Mouse (Mus musculus) stomach, postnatal 0 days (tissue): ENCODE results near the gene Gm6657. TPM values are rescaled to one million over a fixed set of nuclear protein-coding genes. Genes with fewer than 3 reads are reported as not detected.

ENCODE experiments used
- ATAC-seq: fragments of 200-750 bp; cut with Nextera tagmentation; 2 replicates; pipeline ENCODE4 v1.8.0; 2017; ENCODE audit not compliant: low FRiP score, low TSS enrichment
- DNase-seq: peaks from one replicate; pipeline ENCODE4 v3.0.0-alpha.2; 2016; ENCODE audit warnings: low spot score
- H3K27ac ChIP-seq: fragments of 300-500 bp; sonication (generic); replicated peaks from 2 replicates; pipeline ENCODE4 v1.5.1; 2014; ENCODE audit warnings: mild to moderate bottlenecking, control low read depth
- H3K27me3 ChIP-seq: fragments of 300-500 bp; sonication (generic); 2 replicates; pipeline ENCODE4 v1.6.1; 2014; ENCODE audit warnings: low read length; ENCODE audit not compliant: control insufficient read depth, insufficient read depth
- H3K36me3 ChIP-seq: fragments of 300-500 bp; sonication (generic); 2 replicates; pipeline ENCODE4 v1.6.1; 2014; ENCODE audit warnings: low read length, mixed read lengths; ENCODE audit not compliant: control insufficient read depth, insufficient read depth
- H3K4me1 ChIP-seq: fragments of 300-500 bp; sonication (generic); replicated peaks from 2 replicates; pipeline ENCODE4 v1.6.1; 2014; ENCODE audit warnings: antibody characterized with exemption; ENCODE audit not compliant: control insufficient read depth, insufficient read depth
- H3K4me2 ChIP-seq: fragments of 300-500 bp; sonication (generic); replicated peaks from 2 replicates; pipeline ENCODE4 v1.6.1; 2014; ENCODE audit warnings: low read depth, mild to moderate bottlenecking, control low read depth, moderate library complexity
- H3K4me3 ChIP-seq: fragments of 300-500 bp; sonication (generic); 2 replicates; pipeline ENCODE4 v1.5.1; 2014; ENCODE audit warnings: low read depth, low read length, control low read depth
- H3K9ac ChIP-seq: fragments of 300-500 bp; sonication (generic); 2 replicates; pipeline ENCODE4 v1.6.1; 2014; ENCODE audit warnings: mild to moderate bottlenecking, low read length, control low read depth, mixed read lengths
- H3K9me3 ChIP-seq: fragments of 300-500 bp; sonication (generic); 2 replicates; pipeline ENCODE4 v1.6.1; 2016; ENCODE audit warnings: low read length; ENCODE audit not compliant: control insufficient read depth
- CTCF ChIP-seq: IDR thresholded peaks from 2 replicates; pipeline ENCODE4 v1.5.1; 2016; ENCODE audit warnings: antibody characterized with exemption, low read depth, mild to moderate bottlenecking, moderate library complexity
- EP300 ChIP-seq: optimal IDR thresholded peaks from 2 replicates; pipeline ENCODE3; 2016; ENCODE audit warnings: antibody characterized with exemption
- WGBS: fragments of 180-500 bp; shearing (Covaris S2); extraction: QIAGEN DNeasy Blood & Tissue Kit; methylation state at CpG from one replicate; pipeline ENCODE4 v1.1.7; 2014; 5-methylcytosine and 5-hydroxymethylcytosine counted together
- polyA plus RNA-seq: library from polyadenylated mRNA; unstranded; fragments of >200 nt; fragmentation: Nextera tagmentation; extraction: Ambion mirVana; gene quantifications from 2 replicates; pipeline ENCODE4 v1.2.1, GENCODE M21; 2015

The Gm6657 gene
- polyA plus RNA-seq, 1 experiment from 2014 or later = not detected

DNA sequence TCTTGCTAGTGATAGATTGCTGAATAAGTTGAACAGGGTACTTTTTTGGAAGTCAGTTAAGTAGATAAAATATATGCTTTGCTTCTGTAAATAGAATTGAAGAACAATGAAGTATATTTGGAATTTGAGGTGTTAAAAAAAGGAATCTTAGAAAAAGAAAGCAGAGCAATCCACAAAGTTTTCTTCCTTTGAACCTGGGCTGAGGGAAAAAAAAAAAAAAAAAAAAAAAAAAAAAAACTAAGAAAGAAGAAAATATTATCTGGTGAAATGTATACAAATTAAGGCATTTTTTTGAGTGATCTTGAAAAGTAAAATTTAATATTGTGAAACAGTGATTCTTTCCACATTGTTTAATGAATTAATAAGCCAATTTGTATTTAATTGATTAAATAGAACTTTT lies 38.5 kb downstream of the Gm6657 start:
- DNase-seq (no peak), ATAC-seq (no peak)
- no peaks in the 10 kb centered on the region for H3K36me3 ChIP-seq
- H3K4me2 ChIP-seq = no peak overlapping the region
- no peaks in the 10 kb centered on the region for H3K4me1 ChIP-seq
- H3K27me3 ChIP-seq = no peaks in the 10 kb centered on the region
- H3K9ac ChIP-seq = no peak overlapping the region
- TF ChIP-seq EP300 = no peak
- TF ChIP-seq CTCF = no peak
- no peaks in the 10 kb centered on the region for H3K9me3 ChIP-seq
- no peak overlapping the region for H3K4me3 ChIP-seq
- no peak overlapping the region for H3K27ac ChIP-seq

DNA sequence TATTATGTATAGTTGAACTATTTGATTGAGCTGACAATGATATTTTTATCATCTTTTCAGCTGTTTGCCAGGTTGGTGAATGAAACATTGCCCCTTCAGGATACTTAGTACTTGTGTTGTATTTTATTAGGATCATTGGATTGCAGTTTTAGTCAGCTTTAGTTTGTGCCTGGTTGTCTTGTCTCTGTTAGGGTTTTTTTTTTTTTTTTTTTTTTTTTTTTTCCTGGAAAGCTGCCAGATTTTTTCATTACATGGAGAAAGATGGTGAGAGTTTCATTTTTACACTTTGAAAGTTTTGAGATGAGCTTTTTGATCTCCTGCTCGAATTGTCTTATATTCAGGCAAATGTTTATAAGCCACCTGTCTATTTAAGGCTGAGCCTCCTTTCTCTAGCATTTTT lies 54.3 kb downstream of the Gm6657 start:
- ATAC-seq (no peak), DNase-seq (no peak)
- H3K4me2 ChIP-seq = no peak overlapping the region
- WGBS = 33% methylated on average over 1 of the region's 1 CpGs
- H3K9ac ChIP-seq = no peak overlapping the region
- no peaks in the 10 kb centered on the region for H3K36me3 ChIP-seq
- no peaks in the 10 kb centered on the region for H3K4me1 ChIP-seq
- no peak overlapping the region for H3K4me3 ChIP-seq
- H3K27ac ChIP-seq = no peak overlapping the region
- H3K9me3 ChIP-seq = no peaks in the 10 kb centered on the region
- TF ChIP-seq EP300 = no peak
- TF ChIP-seq CTCF = no peak
- no peaks in the 10 kb centered on the region for H3K27me3 ChIP-seq

DNA sequence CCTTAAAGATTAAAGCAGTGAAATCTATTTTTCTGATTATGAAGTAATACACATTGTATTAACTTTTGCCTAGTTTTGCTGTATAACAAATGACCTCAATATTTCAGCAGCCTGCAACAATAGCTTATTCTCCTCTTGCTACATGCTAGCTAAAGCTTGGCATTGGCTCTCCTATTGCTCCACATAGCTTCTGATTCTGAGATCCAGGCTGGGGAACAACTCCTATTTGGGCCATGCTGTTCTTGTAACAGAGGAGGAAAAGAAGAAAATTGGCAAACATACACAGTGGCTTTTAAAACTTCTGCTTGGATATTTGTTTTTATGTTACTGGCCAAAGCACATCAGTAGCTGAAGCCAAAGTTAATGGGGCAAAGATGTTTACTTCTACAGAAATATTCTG lies 55.1 kb downstream of the Gm6657 start:
- no peaks in the 10 kb centered on the region for H3K27me3 ChIP-seq
- no peak overlapping the region for H3K4me2 ChIP-seq
- no peak for ATAC-seq
- no peak overlapping the region for H3K27ac ChIP-seq
- H3K4me3 ChIP-seq = no peak overlapping the region
- no peaks in the 10 kb centered on the region for H3K9me3 ChIP-seq
- H3K9ac ChIP-seq = no peak overlapping the region
- DNase-seq = no peak
- no peak for TF ChIP-seq EP300
- no peak for TF ChIP-seq CTCF
- no peaks in the 10 kb centered on the region for H3K36me3 ChIP-seq
- H3K4me1 ChIP-seq = no peaks in the 10 kb centered on the region

Other genes with a start within 250 kb of the Gm6657 start
- gene Gphn, start 32.1 kb downstream of the Gm6657 start, polyA plus RNA-seq = 14.5 and 14.6 TPM in 2 replicates